Mouse (Mus musculus) heart, postnatal 0 days (tissue): ENCODE data around the gene 2900026A02Rik.

Experiments used
- CTCF ChIP-seq: IDR thresholded peaks from 2 replicates; pipeline ENCODE4 v1.5.1; 2016; ENCODE audit warnings: antibody characterized with exemption, control low read depth, low read depth
- EP300 ChIP-seq: IDR thresholded peaks from 2 replicates; pipeline ENCODE4 v1.6.1; 2016; ENCODE audit warnings: antibody characterized with exemption, low read depth

DNA sequence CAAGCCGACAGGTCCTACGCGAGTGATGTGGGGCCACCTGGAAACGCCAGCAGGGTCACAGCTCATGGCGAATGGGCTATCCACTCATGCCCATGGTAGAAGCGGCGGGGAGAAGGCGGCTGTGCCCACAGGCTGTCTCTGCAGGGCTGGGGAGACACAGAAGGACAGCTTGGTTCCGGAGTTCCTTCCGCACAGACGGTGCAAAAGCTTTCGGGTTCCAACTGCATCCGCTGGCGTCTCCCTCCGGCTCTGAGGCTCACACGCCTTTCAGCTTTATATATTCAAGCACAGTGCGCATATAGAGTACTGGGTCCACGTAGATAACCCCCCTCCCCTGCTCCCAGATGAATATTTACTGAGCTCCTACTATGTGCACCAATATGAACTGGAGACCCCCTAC lies 27.3 kb downstream of the 2900026A02Rik start:
- TF ChIP-seq CTCF (no peak), EP300 (no peak)
